Mouse (Mus musculus): Measurements from ENCODE around the gene Mdga1. TPM values are rescaled to one million over a fixed set of nuclear protein-coding genes. Genes with fewer than 3 reads are reported as not detected.
A peak's percentile ranks its signal among the peaks of the same experiment; 100 is the strongest.

Mdga1 gene
- polyA plus RNA-seq, 1 experiment from 2014 or later, result 3.3 TPM

GRCm38 (mm10) chr17:29919552-29919920 is 50.4 kb downstream of the Mdga1 start:
- WGBS, result 70% methylated on average over 3 of the region's 3 CpGs
- Histone ChIP-seq H3K4me1 (replicated peaks; ENCODE audit: control insufficient read depth, insufficient read depth, low read length) (peaks cover 8% of the 10 kb centered on the region; the same call in 1 of the 2 replicates), H3K4me2 (ENCODE audit: low read depth, low read length) (no peak overlapping the region), H3K27me3 (ENCODE audit: control insufficient read depth, insufficient read depth, low read depth, low read length) (no peaks in the 10 kb centered on the region), H3K27ac (ENCODE audit: low read length) (no peak overlapping the region), H3K9ac (ENCODE audit: low read length) (no peak overlapping the region), H3K4me3 (ENCODE audit: low read length) (no peak overlapping the region), H3K9me3 (ENCODE audit: control insufficient read depth, low read length) (no peaks in the 10 kb centered on the region), H3K36me3 (ENCODE audit: control insufficient read depth, insufficient read depth, low read length) (no peaks in the 10 kb centered on the region)
- ATAC-seq (ENCODE audit: low read depth), result no peak

GRCm38 (mm10) chr17:29918791-29919551 is 50.9 kb downstream of the Mdga1 start:
- no peaks in the 10 kb centered on the region for H3K9me3 ChIP-seq (ENCODE audit: control insufficient read depth, low read length)
- H3K27me3 ChIP-seq (ENCODE audit: control insufficient read depth, insufficient read depth, low read depth, low read length), result no peaks in the 10 kb centered on the region
- peak; percentile 51; the same call in 1 of the 2 replicates for ATAC-seq (ENCODE audit: low read depth)
- 39% methylated on average over 13 of the region's 13 CpGs for WGBS
- H3K27ac ChIP-seq (ENCODE audit: low read length), result no peak overlapping the region
- H3K4me1 ChIP-seq (replicated peaks; ENCODE audit: control insufficient read depth, insufficient read depth, low read length), result peaks cover 8% of the 10 kb centered on the region; the same call in 1 of the 2 replicates
- H3K36me3 ChIP-seq (ENCODE audit: control insufficient read depth, insufficient read depth, low read length), result no peaks in the 10 kb centered on the region
- no peak overlapping the region for H3K4me3 ChIP-seq (ENCODE audit: low read length)
- H3K4me2 ChIP-seq (ENCODE audit: low read depth, low read length), result no peak overlapping the region
- no peak overlapping the region for H3K9ac ChIP-seq (ENCODE audit: low read length)

GRCm38 (mm10) chr17:29916968-29917367 is 52.9 kb downstream of the Mdga1 start:
- H3K4me1 ChIP-seq (replicated peaks; ENCODE audit: control insufficient read depth, insufficient read depth, low read length), result peaks cover 15% of the 10 kb centered on the region
- no peaks in the 10 kb centered on the region for H3K9me3 ChIP-seq (ENCODE audit: control insufficient read depth, low read length)
- no peaks in the 10 kb centered on the region for H3K36me3 ChIP-seq (ENCODE audit: control insufficient read depth, insufficient read depth, low read length)
- ATAC-seq (ENCODE audit: low read depth), result no peak
- H3K27ac ChIP-seq (ENCODE audit: low read length), result no peak overlapping the region
- 13% methylated on average over 3 of the region's 3 CpGs for WGBS
- H3K4me2 ChIP-seq (ENCODE audit: low read depth, low read length), result no peak overlapping the region
- H3K27me3 ChIP-seq (ENCODE audit: control insufficient read depth, insufficient read depth, low read depth, low read length), result no peaks in the 10 kb centered on the region
- no peak overlapping the region for H3K4me3 ChIP-seq (ENCODE audit: low read length)
- H3K9ac ChIP-seq (ENCODE audit: low read length), result no peak overlapping the region

- Histone ChIP-seq H3K27me3 (ENCODE audit: control insufficient read depth, insufficient read depth, low read depth, low read length) (no peaks in the 10 kb centered on the region), H3K4me1 (replicated peaks; ENCODE audit: control insufficient read depth, insufficient read depth, low read length) (peaks cover 15% of the 10 kb centered on the region), H3K9ac (ENCODE audit: low read length) (no peak overlapping the region), H3K27ac (ENCODE audit: low read length) (no peak overlapping the region), H3K4me3 (ENCODE audit: low read length) (no peak overlapping the region), H3K36me3 (ENCODE audit: control insufficient read depth, insufficient read depth, low read length) (no peaks in the 10 kb centered on the region), H3K4me2 (ENCODE audit: low read depth, low read length) (no peak overlapping the region), H3K9me3 (ENCODE audit: control insufficient read depth, low read length) (no peaks in the 10 kb centered on the region)
- ATAC-seq (ENCODE audit: low read depth), result no peak
- whole genome bisulfite sequencing, result 75% methylated on average over 10 of the region's 10 CpGs
These were observed 54.1 kb downstream of the Mdga1 start for GRCm38 (mm10) chr17:29915820-29916219.

- no peaks in the 10 kb centered on the region for H3K9me3 ChIP-seq (ENCODE audit: control insufficient read depth, low read length)
- H3K27ac ChIP-seq (ENCODE audit: low read length), result no peak overlapping the region
- no peaks in the 10 kb centered on the region for H3K27me3 ChIP-seq (ENCODE audit: control insufficient read depth, insufficient read depth, low read depth, low read length)
- no peak overlapping the region for H3K9ac ChIP-seq (ENCODE audit: low read length)
- no peak overlapping the region for H3K4me3 ChIP-seq (ENCODE audit: low read length)
- no peak overlapping the region for H3K4me2 ChIP-seq (ENCODE audit: low read depth, low read length)
- no peaks in the 10 kb centered on the region for H3K36me3 ChIP-seq (ENCODE audit: control insufficient read depth, insufficient read depth, low read length)
- no peak for ATAC-seq (ENCODE audit: low read depth)
- peaks cover 8% of the 10 kb centered on the region for H3K4me1 ChIP-seq (replicated peaks; ENCODE audit: control insufficient read depth, insufficient read depth, low read length)
- 82% methylated on average over 16 of the region's 16 CpGs for WGBS
These were observed 56.5 kb downstream of the Mdga1 start for GRCm38 (mm10) chr17:29913301-29913965.

GRCm38 (mm10) chr17:29912733-29913132 is 57.2 kb downstream of the Mdga1 start:
- Histone ChIP-seq H3K9me3 (ENCODE audit: control insufficient read depth, low read length) (no peaks in the 10 kb centered on the region), H3K27me3 (ENCODE audit: control insufficient read depth, insufficient read depth, low read depth, low read length) (no peaks in the 10 kb centered on the region), H3K27ac (ENCODE audit: low read length) (no peak overlapping the region), H3K36me3 (ENCODE audit: control insufficient read depth, insufficient read depth, low read length) (no peaks in the 10 kb centered on the region), H3K9ac (ENCODE audit: low read length) (no peak overlapping the region), H3K4me2 (ENCODE audit: low read depth, low read length) (no peak overlapping the region), H3K4me3 (ENCODE audit: low read length) (no peak overlapping the region), H3K4me1 (replicated peaks; ENCODE audit: control insufficient read depth, insufficient read depth, low read length) (peaks cover 8% of the 10 kb centered on the region)
- ATAC-seq (ENCODE audit: low read depth), result peak; percentile 74
- 32% methylated on average over 5 of the region's 5 CpGs for WGBS

GRCm38 (mm10) chr17:29909031-29909430 is 60.9 kb downstream of the Mdga1 start:
- Histone ChIP-seq H3K4me3 (ENCODE audit: low read length) (no peak overlapping the region), H3K4me1 (replicated peaks; ENCODE audit: control insufficient read depth, insufficient read depth, low read length) (peaks cover 8% of the 10 kb centered on the region; the same call in 1 of the 2 replicates), H3K27ac (ENCODE audit: low read length) (no peak overlapping the region), H3K36me3 (ENCODE audit: control insufficient read depth, insufficient read depth, low read length) (no peaks in the 10 kb centered on the region), H3K9me3 (ENCODE audit: control insufficient read depth, low read length) (no peaks in the 10 kb centered on the region), H3K4me2 (ENCODE audit: low read depth, low read length) (no peak overlapping the region), H3K27me3 (ENCODE audit: control insufficient read depth, insufficient read depth, low read depth, low read length) (no peaks in the 10 kb centered on the region), H3K9ac (ENCODE audit: low read length) (no peak overlapping the region)
- 89% methylated on average over 7 of the region's 7 CpGs for WGBS
- ATAC-seq (ENCODE audit: low read depth), result no peak

GRCm38 (mm10) chr17:29904694-29905093 is 65.2 kb downstream of the Mdga1 start:
- no peaks in the 10 kb centered on the region for H3K36me3 ChIP-seq (ENCODE audit: control insufficient read depth, insufficient read depth, low read length)
- no peaks in the 10 kb centered on the region for H3K27me3 ChIP-seq (ENCODE audit: control insufficient read depth, insufficient read depth, low read depth, low read length)
- H3K9me3 ChIP-seq (ENCODE audit: control insufficient read depth, low read length), result no peaks in the 10 kb centered on the region
- peaks cover 3% of the 10 kb centered on the region; the same call in 1 of the 2 replicates for H3K4me1 ChIP-seq (replicated peaks; ENCODE audit: control insufficient read depth, insufficient read depth, low read length)
- no peak overlapping the region for H3K27ac ChIP-seq (ENCODE audit: low read length)
- 55% methylated on average over 5 of the region's 5 CpGs for WGBS
- no peak overlapping the region for H3K4me2 ChIP-seq (ENCODE audit: low read depth, low read length)
- no peak overlapping the region for H3K9ac ChIP-seq (ENCODE audit: low read length)
- ATAC-seq (ENCODE audit: low read depth), result no peak
- no peak overlapping the region for H3K4me3 ChIP-seq (ENCODE audit: low read length)

- WGBS, result 49% methylated on average over 16 of the region's 16 CpGs
- Histone ChIP-seq H3K4me1 (replicated peaks; ENCODE audit: control insufficient read depth, insufficient read depth, low read length) (peaks cover 3% of the 10 kb centered on the region; the same call in 1 of the 2 replicates), H3K4me2 (ENCODE audit: low read depth, low read length) (no peak overlapping the region), H3K36me3 (ENCODE audit: control insufficient read depth, insufficient read depth, low read length) (no peaks in the 10 kb centered on the region), H3K27ac (ENCODE audit: low read length) (no peak overlapping the region), H3K27me3 (ENCODE audit: control insufficient read depth, insufficient read depth, low read depth, low read length) (no peaks in the 10 kb centered on the region), H3K9me3 (ENCODE audit: control insufficient read depth, low read length) (no peaks in the 10 kb centered on the region), H3K4me3 (ENCODE audit: low read length) (no peak overlapping the region), H3K9ac (ENCODE audit: low read length) (no peak overlapping the region)
- ATAC-seq (ENCODE audit: low read depth), result no peak
These were observed 67.3 kb downstream of the Mdga1 start for GRCm38 (mm10) chr17:29902406-29903155.

All from lung, embryonic 16.5 days (tissue).